Mouse (Mus musculus) spleen, postnatal 10 days (tissue): ENCODE measurements around the gene Zeb2.

Experiments used
- DNase-seq, 2 experiments: peaks; one replicate each; pipeline ENCODE4 v3.0.0; 2021 to 2022; ENCODE audit warnings: low spot score in 2 of 2

The Zeb2 gene

GRCm38 (mm10) chr2:44998710-44999109, 118.5 kb downstream of the Zeb2 start:
- DNase-seq: no peak

- no peak for DNase-seq
These were observed 135.5 kb downstream of the Zeb2 start for GRCm38 (mm10) chr2:44981646-44982045.

- DNase-seq: no peak
These were observed 138.0 kb downstream of the Zeb2 start for GRCm38 (mm10) chr2:44979042-44979721.

GRCm38 (mm10) chr2:44978038-44978437, 139.2 kb downstream of the Zeb2 start:
- DNase-seq: no peak

- DNase-seq: no peak
These were observed 139.6 kb downstream of the Zeb2 start for GRCm38 (mm10) chr2:44977556-44977955.

GRCm38 (mm10) chr2:44977051-44977450, 140.1 kb downstream of the Zeb2 start:
- no peak for DNase-seq

- DNase-seq: no peak
These were observed 140.7 kb downstream of the Zeb2 start for GRCm38 (mm10) chr2:44976484-44976883.

GRCm38 (mm10) chr2:44973828-44974227, 143.4 kb downstream of the Zeb2 start:
- DNase-seq: no peak

- no peak for DNase-seq
These were observed 147.0 kb downstream of the Zeb2 start for GRCm38 (mm10) chr2:44970087-44970646.

GRCm38 (mm10) chr2:44969640-44970039, 147.6 kb downstream of the Zeb2 start:
- DNase-seq: no peak

GRCm38 (mm10) chr2:44969226-44969625, 148.0 kb downstream of the Zeb2 start:
- no peak for DNase-seq

GRCm38 (mm10) chr2:44965834-44966555, 151.2 kb downstream of the Zeb2 start:
- DNase-seq: no peak

- DNase-seq: no peak
These were observed 154.6 kb downstream of the Zeb2 start for GRCm38 (mm10) chr2:44962620-44963019.

GRCm38 (mm10) chr2:44961192-44961591, 156.0 kb downstream of the Zeb2 start:
- DNase-seq: no peak

GRCm38 (mm10) chr2:44960561-44960960, 156.6 kb downstream of the Zeb2 start:
- DNase-seq: no peak

- no peak for DNase-seq
These were observed 159.8 kb downstream of the Zeb2 start for GRCm38 (mm10) chr2:44957329-44957797.

- DNase-seq: no peak
These were observed 161.0 kb downstream of the Zeb2 start for GRCm38 (mm10) chr2:44956232-44956631.

GRCm38 (mm10) chr2:44955506-44955905, 161.7 kb downstream of the Zeb2 start:
- DNase-seq: no peak

- DNase-seq: no peak
These were observed 163.0 kb downstream of the Zeb2 start for GRCm38 (mm10) chr2:44954180-44954579.

- DNase-seq: no peak
These were observed 164.3 kb downstream of the Zeb2 start for GRCm38 (mm10) chr2:44952830-44953422.

- DNase-seq: no peak
These were observed 165.5 kb downstream of the Zeb2 start for GRCm38 (mm10) chr2:44951651-44952213.

- DNase-seq: no peak
These were observed 172.5 kb downstream of the Zeb2 start for GRCm38 (mm10) chr2:44944689-44945088.
